Mouse (Mus musculus) brain, adult 10 weeks (tissue): ENCODE data around the gene Neurog1. TPM values are rescaled to one million over a fixed set of nuclear protein-coding genes. Genes with fewer than 3 reads are reported as not detected.

Source experiments
- polyA plus RNA-seq: library from polyadenylated mRNA; stranded (reverse); fragments of 350-450 nt; fragmentation: Illumina TruSeq; extraction: RNeasy Lipid Tissue Mini Kit (QIAGEN cat#74804); gene quantifications from one replicate; pipeline ENCODE4 v1.2.3, GENCODE M21; 2015; ENCODE audit warnings: low read depth, low replicate concordance

Gene Neurog1
- not detected for polyA plus RNA-seq

DNA sequence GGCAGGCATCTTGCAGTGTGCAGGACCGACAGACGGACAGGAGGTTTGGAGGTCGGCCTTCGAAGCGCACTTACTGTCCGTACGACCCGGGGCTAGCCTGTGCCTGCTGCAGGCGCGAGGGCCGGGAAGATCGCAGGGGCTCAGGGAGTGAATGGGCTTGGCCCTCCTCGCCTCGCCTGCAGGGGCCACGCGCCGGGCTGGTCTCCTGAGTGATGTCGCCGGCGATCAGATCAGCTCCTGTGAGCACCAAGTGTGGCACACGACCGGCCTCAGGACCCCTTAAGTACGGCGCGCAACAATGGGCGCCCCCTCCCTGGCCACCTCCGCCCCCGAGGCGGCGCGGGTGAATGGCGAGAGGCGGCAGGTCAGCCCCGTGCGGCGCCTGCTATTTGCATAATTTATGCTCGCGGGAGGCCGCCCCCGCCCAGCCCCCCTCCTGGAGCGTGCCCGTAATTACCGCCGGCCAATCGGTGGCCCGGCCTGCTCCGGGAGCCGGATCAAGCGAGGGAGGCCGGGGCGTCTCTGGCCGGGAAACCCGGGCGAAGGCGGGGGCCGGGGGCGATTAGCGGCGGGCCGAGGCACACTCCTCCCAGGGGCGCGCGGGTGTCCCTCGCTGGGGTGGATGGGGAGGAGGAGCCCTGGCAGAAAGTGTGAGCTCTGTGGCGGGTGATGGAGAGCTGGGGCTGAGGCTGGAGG lies at the start of gene Neurog1:
Gene Neurog1, minus strand, starts transcription at position 240 of the 696 bp plus-strand sequence.

GRCm38 (mm10) chr13:56295943-56296658 lies 44.1 kb upstream of the Neurog1 start, which contains the start of gene Cxcl14:
Gene Cxcl14 (minus strand): TSS chr13:56296551.

Other genes with a start within 250 kb of the Neurog1 start
- gene H2afy, start 115.8 kb downstream of the Neurog1 start, polyA plus RNA-seq: 95.6 TPM
- 3.4 TPM for gene Tifab, start 73.3 kb downstream of the Neurog1 start, polyA plus RNA-seq
- gene Cxcl14, start 44.4 kb upstream of the Neurog1 start, polyA plus RNA-seq: 124 TPM
- not detected for gene Gm3045, start 174.4 kb upstream of the Neurog1 start, polyA plus RNA-seq
- gene Slc25a48, start 186.2 kb upstream of the Neurog1 start, polyA plus RNA-seq: not detected
- not detected for gene Il9, start 230.1 kb upstream of the Neurog1 start, polyA plus RNA-seq